Mouse (Mus musculus) forebrain, embryonic 16.5 days (tissue): ENCODE results near the gene Vgll4. TPM values are rescaled to one million over a fixed set of nuclear protein-coding genes. Genes with fewer than 3 reads are reported as not detected.
A peak's percentile ranks its signal among the peaks of the same experiment; 100 is the strongest.
"Not testable (repeated sequence)": the region's sequence is repeated elsewhere in the genome, so short reads cannot be mapped to it uniquely, and the experiment has no call there.

Source experiments
- ATAC-seq: fragments of 200-750 bp; cut with Nextera tagmentation; 2 replicates; pipeline ENCODE4 v1.8.0; 2017; ENCODE audit warnings: mild to moderate bottlenecking, moderate library complexity
- H3K27ac ChIP-seq: fragments of 300-500 bp; sonication (generic); 2 replicates; pipeline ENCODE4 v1.5.1; 2014; ENCODE audit warnings: low read length, control low read depth
- H3K27me3 ChIP-seq: fragments of 300-500 bp; sonication (generic); replicated peaks from 2 replicates; pipeline ENCODE4 v1.6.1; 2014; ENCODE audit warnings: low read length; ENCODE audit not compliant: control insufficient read depth, insufficient read depth
- H3K36me3 ChIP-seq: fragments of 300-500 bp; sonication (generic); 2 replicates; pipeline ENCODE4 v1.6.1; 2014; ENCODE audit not compliant: control insufficient read depth, insufficient read depth
- H3K4me1 ChIP-seq: fragments of 300-500 bp; sonication (generic); replicated peaks from 2 replicates; pipeline ENCODE4 v1.6.1; 2014; ENCODE audit warnings: low read length; ENCODE audit not compliant: control insufficient read depth, insufficient read depth
- H3K4me2 ChIP-seq: fragments of 300-500 bp; sonication (generic); 2 replicates; pipeline ENCODE4 v1.6.1; 2014; ENCODE audit warnings: mild to moderate bottlenecking, low read length, control low read depth
- H3K4me3 ChIP-seq: fragments of 300-500 bp; sonication (generic); replicated peaks from 2 replicates; pipeline ENCODE4 v1.5.1; 2014; ENCODE audit warnings: mild to moderate bottlenecking, low read length, control low read depth
- H3K9ac ChIP-seq: fragments of 300-500 bp; sonication (generic); replicated peaks from 2 replicates; pipeline ENCODE4 v1.6.1; 2014; ENCODE audit warnings: low read depth, low read length, control low read depth
- H3K9me3 ChIP-seq: fragments of 300-500 bp; sonication (generic); 2 replicates; pipeline ENCODE4 v1.6.1; 2016; ENCODE audit warnings: low read length; ENCODE audit not compliant: control insufficient read depth
- WGBS: fragments of 180-500 bp; shearing (Covaris S2); extraction: QIAGEN DNeasy Blood & Tissue Kit; methylation state at CpG from one replicate; pipeline ENCODE4 v1.1.7; 2014; 5-methylcytosine and 5-hydroxymethylcytosine counted together
- polyA plus RNA-seq: library from polyadenylated mRNA; unstranded; fragments of >200 nt; fragmentation: Nextera tagmentation; extraction: Ambion mirVana; gene quantifications from 2 replicates; pipeline ENCODE4 v1.2.1, GENCODE M21; 2015

Vgll4 gene
- polyA plus RNA-seq, 1 experiment from 2014 or later, result 74.3 TPM

GRCm38 (mm10) chr6:114896281-114896680 is 73.5 kb downstream of the Vgll4 start:
- Histone ChIP-seq H3K27me3 (no peaks in the 10 kb centered on the region), H3K4me2 (no peak overlapping the region), H3K4me3 (no peak overlapping the region), H3K36me3 (no peaks in the 10 kb centered on the region), H3K4me1 (peaks cover 39% of the 10 kb centered on the region), H3K9me3 (no peaks in the 10 kb centered on the region), H3K27ac (no peak overlapping the region), H3K9ac (no peak overlapping the region)
- ATAC-seq, result no peak
- WGBS, result 54% methylated on average over 2 of the region's 2 CpGs

- no peaks in the 10 kb centered on the region for H3K36me3 ChIP-seq
- no peak for ATAC-seq
- WGBS, result 87% methylated on average over 7 of the region's 7 CpGs
- no peaks in the 10 kb centered on the region for H3K27me3 ChIP-seq
- H3K9ac ChIP-seq, result no peak overlapping the region
- H3K4me3 ChIP-seq, result no peak overlapping the region
- no peak overlapping the region for H3K27ac ChIP-seq
- no peaks in the 10 kb centered on the region for H3K9me3 ChIP-seq
- H3K4me1 ChIP-seq, result peaks cover 42% of the 10 kb centered on the region
- no peak overlapping the region for H3K4me2 ChIP-seq
Observed at GRCm38 (mm10) chr6:114895191-114895590, 74.6 kb downstream of the Vgll4 start.

GRCm38 (mm10) chr6:114894548-114895106 is 75.2 kb downstream of the Vgll4 start:
- WGBS, result 90% methylated on average over 4 of the region's 4 CpGs
- Histone ChIP-seq H3K4me1 (peaks cover 41% of the 10 kb centered on the region), H3K36me3 (no peaks in the 10 kb centered on the region), H3K4me2 (no peak overlapping the region), H3K4me3 (no peak overlapping the region), H3K9ac (no peak overlapping the region), H3K27me3 (no peaks in the 10 kb centered on the region), H3K9me3 (no peaks in the 10 kb centered on the region), H3K27ac (no peak overlapping the region)
- ATAC-seq, result no peak

DNA sequence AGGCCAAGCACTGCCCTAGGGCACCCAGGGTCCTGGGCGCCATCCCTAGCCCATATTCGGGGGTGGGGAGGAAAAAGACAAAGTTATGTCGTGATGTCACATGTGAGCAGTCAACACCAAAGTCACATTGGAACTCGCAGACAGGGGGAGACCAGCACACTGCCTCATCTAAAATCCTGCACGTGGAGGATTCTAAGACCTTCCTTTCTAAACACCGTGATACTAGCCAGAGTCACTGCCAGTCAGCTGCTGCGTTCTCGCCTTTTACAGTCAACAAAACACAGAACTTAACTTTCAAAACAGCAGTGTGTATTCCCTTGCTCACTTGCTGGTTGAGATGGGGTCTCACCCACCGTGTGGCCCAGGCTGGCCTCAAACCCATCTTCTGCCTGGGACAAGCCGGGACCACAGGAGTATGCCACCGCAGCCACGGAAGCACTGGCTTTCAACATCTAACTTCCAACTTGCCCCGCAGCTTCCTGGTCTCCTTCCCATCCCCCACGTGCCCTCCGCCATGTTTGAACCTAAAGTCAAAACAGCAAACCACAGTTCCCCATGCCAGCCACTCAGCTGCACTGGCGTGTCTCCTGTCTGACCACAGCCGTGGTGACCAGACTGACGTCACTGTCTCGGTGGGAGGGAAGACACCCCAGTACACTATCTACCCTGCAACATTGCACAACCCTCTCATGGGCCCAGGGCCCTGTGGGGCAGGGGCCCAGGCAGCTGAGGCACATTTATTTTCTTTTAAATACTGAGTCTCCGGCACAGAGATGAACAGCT is 76.2 kb downstream of the Vgll4 start:
- no peak overlapping the region for H3K9ac ChIP-seq
- H3K27ac ChIP-seq, result no peak overlapping the region
- no peak overlapping the region for H3K4me2 ChIP-seq
- no peaks in the 10 kb centered on the region for H3K36me3 ChIP-seq
- no peaks in the 10 kb centered on the region for H3K9me3 ChIP-seq
- no peak overlapping the region for H3K4me3 ChIP-seq
- ATAC-seq, result no peak
- 68% methylated on average over 20 of the region's 20 CpGs for WGBS
- H3K27me3 ChIP-seq, result no peaks in the 10 kb centered on the region
- peaks cover 48% of the 10 kb centered on the region for H3K4me1 ChIP-seq

GRCm38 (mm10) chr6:114892363-114892762 is 77.4 kb downstream of the Vgll4 start:
- H3K9ac ChIP-seq, result no peak overlapping the region
- H3K27ac ChIP-seq, result peak overlapping the region; percentile 56
- H3K9me3 ChIP-seq, result no peaks in the 10 kb centered on the region
- peak overlapping the region; percentile 15 for H3K4me2 ChIP-seq
- ATAC-seq, result peak; percentile 66
- H3K4me3 ChIP-seq, result no peak overlapping the region
- peaks cover 52% of the 10 kb centered on the region for H3K4me1 ChIP-seq
- H3K36me3 ChIP-seq, result no peaks in the 10 kb centered on the region
- 3% methylated on average over 6 of the region's 6 CpGs for WGBS
- H3K27me3 ChIP-seq, result no peaks in the 10 kb centered on the region

- ATAC-seq, result no peak
- H3K9me3 ChIP-seq, result no peaks in the 10 kb centered on the region
- no peak overlapping the region for H3K4me3 ChIP-seq
- H3K9ac ChIP-seq, result no peak overlapping the region
- WGBS, result 44% methylated on average over 12 of the region's 12 CpGs
- H3K4me1 ChIP-seq, result peaks cover 53% of the 10 kb centered on the region
- H3K27me3 ChIP-seq, result no peaks in the 10 kb centered on the region
- H3K4me2 ChIP-seq, result no peak overlapping the region
- peak overlapping the region; percentile 56 for H3K27ac ChIP-seq
- no peaks in the 10 kb centered on the region for H3K36me3 ChIP-seq
Observed at GRCm38 (mm10) chr6:114891771-114892170, 78.0 kb downstream of the Vgll4 start.

DNA sequence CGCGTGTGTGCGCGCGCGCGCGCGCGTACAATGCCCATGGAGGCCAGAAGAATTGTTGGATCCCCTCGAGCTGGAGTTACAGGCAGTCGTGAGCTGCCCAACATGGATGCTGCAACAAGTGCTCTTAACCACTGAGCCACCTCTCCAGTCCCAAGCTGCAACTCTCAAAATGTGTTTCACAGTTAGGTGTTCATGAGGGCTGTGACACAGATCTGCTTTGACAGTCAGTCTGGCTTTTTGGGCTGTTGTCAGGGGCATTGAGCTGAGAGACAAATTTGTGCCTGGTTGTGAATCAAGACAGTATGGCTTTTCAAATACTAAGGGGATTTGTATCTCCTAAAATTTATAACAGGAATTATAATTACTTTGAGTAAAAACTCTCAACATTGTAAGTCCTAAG is 78.5 kb downstream of the Vgll4 start:
- H3K9ac ChIP-seq, result no peak overlapping the region
- 65% methylated on average over 12 of the region's 12 CpGs for WGBS
- no peaks in the 10 kb centered on the region for H3K36me3 ChIP-seq
- no peak overlapping the region for H3K4me3 ChIP-seq
- H3K4me2 ChIP-seq, result no peak overlapping the region; the same call in 1 of the 2 replicates
- peak overlapping the region; percentile 37 for H3K27ac ChIP-seq
- no peak for ATAC-seq
- H3K4me1 ChIP-seq, result peaks cover 53% of the 10 kb centered on the region
- H3K9me3 ChIP-seq, result no peaks in the 10 kb centered on the region
- H3K27me3 ChIP-seq, result no peaks in the 10 kb centered on the region

- Histone ChIP-seq H3K27me3 (no peaks in the 10 kb centered on the region), H3K36me3 (no peaks in the 10 kb centered on the region), H3K4me1 (peaks cover 56% of the 10 kb centered on the region), H3K4me2 (peak overlapping the region; percentile 40), H3K9me3 (no peaks in the 10 kb centered on the region), H3K27ac (peak overlapping the region; percentile 71), H3K4me3 (no peak overlapping the region), H3K9ac (no peak overlapping the region)
- WGBS, result 22% methylated on average over 19 of the region's 19 CpGs
- peak; percentile 53 for ATAC-seq
Observed at GRCm38 (mm10) chr6:114890411-114891115, 79.2 kb downstream of the Vgll4 start.

- H3K4me3 ChIP-seq, H3K27me3 ChIP-seq, H3K9me3 ChIP-seq, H3K27ac ChIP-seq, H3K9ac ChIP-seq, ATAC-seq, H3K4me2 ChIP-seq, H3K36me3 ChIP-seq: not testable (repeated sequence)
- H3K4me1 ChIP-seq, result peaks cover 56% of the 10 kb centered on the region
- 32% methylated on average over 3 of the region's 3 CpGs for WGBS
Observed at GRCm38 (mm10) chr6:114889971-114890370, 79.8 kb downstream of the Vgll4 start.
